Mouse (Mus musculus) liver, embryonic 13.5 days (tissue): ENCODE data around the gene Chadl. TPM values are rescaled to one million over a fixed set of nuclear protein-coding genes. Genes with fewer than 3 reads are reported as not detected.
A peak's percentile ranks its signal among the peaks of the same experiment; 100 is the strongest.
"Not testable (repeated sequence)": the region's sequence is repeated elsewhere in the genome, so short reads cannot be mapped to it uniquely, and the experiment has no call there.

Experiments
- ATAC-seq: fragments of 200-750 bp; cut with Nextera tagmentation; 2 replicates; pipeline ENCODE4 v1.8.0; 2017; ENCODE audit warnings: low read depth, mild to moderate bottlenecking, moderate number of reproducible peaks, moderate library complexity
- DNase-seq: peaks from one replicate; pipeline ENCODE4 v3.0.0; 2022
- H3K27ac ChIP-seq: fragments of 300-500 bp; sonication (generic); 2 replicates; pipeline ENCODE4 v1.5.1; 2015; ENCODE audit warnings: moderate library complexity, mild to moderate bottlenecking, inconsistent platforms
- H3K27me3 ChIP-seq: fragments of 300-500 bp; sonication (generic); 2 replicates; pipeline ENCODE4 v1.6.1; 2015; ENCODE audit warnings: mild to moderate bottlenecking, inconsistent platforms
- H3K36me3 ChIP-seq: fragments of 300-500 bp; sonication (generic); 2 replicates; pipeline ENCODE4 v1.6.1; 2015; ENCODE audit warnings: mild to moderate bottlenecking, inconsistent platforms
- H3K4me1 ChIP-seq: fragments of 300-500 bp; sonication (generic); replicated peaks from 2 replicates; pipeline ENCODE4 v1.6.1; 2015; ENCODE audit warnings: inconsistent platforms
- H3K4me2 ChIP-seq: fragments of 300-500 bp; sonication (generic); 2 replicates; pipeline ENCODE4 v1.6.1; 2015; ENCODE audit warnings: inconsistent platforms, mild to moderate bottlenecking, moderate library complexity
- H3K4me3 ChIP-seq: fragments of 300-500 bp; sonication (generic); replicated peaks from 2 replicates; pipeline ENCODE4 v1.5.1; 2015; ENCODE audit warnings: mild to moderate bottlenecking, inconsistent platforms
- H3K9ac ChIP-seq: fragments of 300-500 bp; sonication (generic); 2 replicates; pipeline ENCODE4 v1.6.1; 2015; ENCODE audit warnings: mild to moderate bottlenecking, inconsistent platforms
- H3K9me3 ChIP-seq: fragments of 300-500 bp; sonication (generic); replicated peaks from 2 replicates; pipeline ENCODE4 v1.6.1; 2016; ENCODE audit warnings: inconsistent platforms
- WGBS: fragments of 180-500 bp; shearing (Covaris S2); methylation state at CpG from one replicate; pipeline ENCODE4 v1.1.7; 2015; ENCODE audit not compliant: insufficient replicate concordance; 5-methylcytosine and 5-hydroxymethylcytosine counted together
- polyA plus RNA-seq: library from polyadenylated mRNA; unstranded; fragments of >200 nt; fragmentation: Nextera tagmentation; extraction: Ambion mirVana; gene quantifications from 2 replicates; pipeline ENCODE4 v1.2.1, GENCODE M21; 2015

The Chadl gene
- polyA plus RNA-seq: 0.25 and 0.46 TPM in 2 replicates

DNA sequence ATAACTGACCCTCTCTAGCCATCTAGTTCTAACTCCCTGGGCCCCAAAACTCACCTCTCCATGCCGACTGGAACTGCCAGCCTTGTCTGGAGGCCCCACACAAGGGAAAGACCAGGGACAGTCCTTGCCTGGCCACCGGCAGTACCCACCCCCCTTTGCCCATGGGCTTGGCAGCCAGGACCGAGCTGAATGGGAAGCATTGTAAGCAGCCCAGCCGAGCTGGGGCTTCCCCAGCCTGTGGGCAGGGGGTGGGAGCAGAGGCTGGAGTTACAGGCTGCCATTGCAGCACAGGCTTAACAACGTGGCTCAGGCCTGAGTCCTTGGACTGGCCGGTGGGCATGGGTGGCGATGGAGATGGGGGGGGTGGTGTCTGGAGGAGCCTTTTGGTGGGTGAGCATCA, at the start of gene Chadl:
Gene Chadl (minus strand): TSS at position 113 of the 400 bp plus-strand sequence.
- no peak within 1 kb of the TSS for H3K4me2 ChIP-seq

DNA sequence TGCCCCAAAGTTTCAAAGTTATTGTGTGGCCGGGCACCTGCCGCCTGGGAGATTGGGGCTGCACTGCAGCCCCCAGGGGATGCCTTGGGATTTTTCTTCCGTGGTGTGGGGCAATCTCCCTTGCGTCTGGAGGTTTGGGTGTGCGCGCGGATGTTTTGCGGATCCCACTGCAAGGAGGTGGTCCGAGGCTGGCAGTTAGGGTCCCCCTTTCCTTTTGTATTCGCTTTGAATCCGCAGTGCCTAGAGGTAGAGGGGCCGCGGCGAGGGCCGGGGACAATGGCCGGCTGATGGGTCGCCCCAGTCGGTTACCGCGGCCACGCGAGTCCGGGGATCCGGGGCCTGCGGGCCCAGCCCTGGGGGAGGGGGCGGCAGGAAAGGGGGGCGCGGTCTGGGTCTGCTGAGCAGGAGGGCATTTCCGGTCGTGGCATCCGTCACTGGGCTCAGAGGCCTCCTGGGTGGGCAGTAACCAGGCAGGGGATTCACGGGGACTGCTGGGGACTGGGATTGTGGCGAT, 48.6 kb upstream of the Chadl start:
- Histone ChIP-seq H3K27me3 (no peaks in the 10 kb centered on the region), H3K4me3 (peak overlapping the region; percentile 76), H3K4me2 (peak overlapping the region; percentile 95), H3K9me3 (no peaks in the 10 kb centered on the region), H3K27ac (peak overlapping the region; percentile 78), H3K9ac (peak overlapping the region; percentile 84), H3K36me3 (no peaks in the 10 kb centered on the region), H3K4me1 (peaks cover 24% of the 10 kb centered on the region)
- under 1% methylated on average over 33 of the region's 33 CpGs for WGBS
- ATAC-seq (peak; percentile 28), DNase-seq (peak; percentile 20)

More for the DNA sequence above, at the start of gene Chadl:
- Histone ChIP-seq H3K9ac (no peak within 1 kb of the TSS), H3K4me3 (no peak within 1 kb of the TSS), H3K36me3 (peaks cover 3% of the 10 kb centered on the region; the same call in 1 of the 2 replicates), H3K27me3 (peaks cover 57% of the 10 kb centered on the region), H3K4me1 (peaks cover 17% of the 10 kb centered on the region), H3K9me3 (no peaks in the 10 kb centered on the region), H3K27ac (no peak within 1 kb of the TSS)
- ATAC-seq (no peak), DNase-seq (no peak)
- 59% methylated on average over 7 of the region's 7 CpGs for WGBS

DNA sequence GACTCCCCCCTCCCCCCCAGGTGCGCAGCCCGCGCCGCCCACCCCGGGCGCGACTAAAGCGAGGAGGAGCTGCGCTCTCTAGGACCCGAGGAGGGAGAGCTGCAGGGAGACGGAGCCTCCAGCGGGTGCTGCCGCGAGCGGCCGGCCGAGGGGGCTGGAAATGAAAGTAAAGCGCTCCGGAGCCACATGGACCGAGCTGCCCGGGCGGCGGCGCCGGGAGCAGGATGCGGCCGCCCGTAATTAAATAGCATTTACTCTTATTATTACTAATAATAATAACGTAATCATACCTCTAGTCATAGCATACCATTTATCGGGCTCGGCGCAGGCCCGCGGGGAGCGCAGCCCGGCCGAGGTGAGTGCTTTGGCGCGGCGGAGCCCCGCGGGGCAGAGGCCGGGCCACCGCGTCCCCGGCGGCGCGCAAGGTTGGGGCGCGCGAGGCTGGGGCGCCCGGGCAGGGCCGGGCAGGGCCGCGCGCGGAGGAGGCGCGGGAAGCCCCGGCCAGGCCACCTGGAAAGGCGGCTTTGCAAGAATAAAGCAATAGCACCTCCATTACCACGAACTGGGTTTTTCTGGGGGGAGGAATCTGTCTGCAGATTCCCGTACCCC, 48.0 kb upstream of the Chadl start, which contains the start of the genes Zc3h7b and Rangap1:
Gene Zc3h7b (plus strand): TSS at position 66 of the 609 bp plus-strand sequence.
Gene Rangap1 (minus strand): TSS at position 539 of the 609 bp plus-strand sequence.
- WGBS: under 1% methylated on average over 65 of the region's 65 CpGs
- Histone ChIP-seq H3K9ac (peak within 1 kb of the TSS; percentile 84), H3K36me3 (no peaks in the 10 kb centered on the region), H3K27ac (peak within 1 kb of the TSS; percentile 78), H3K9me3 (no peaks in the 10 kb centered on the region), H3K4me3 (peak within 1 kb of the TSS; percentile 76), H3K4me1 (peaks cover 24% of the 10 kb centered on the region), H3K27me3 (no peaks in the 10 kb centered on the region), H3K4me2 (peak within 1 kb of the TSS; percentile 95)
- DNase-seq: peak; percentile 45
- peak; percentile 83 for ATAC-seq

DNA sequence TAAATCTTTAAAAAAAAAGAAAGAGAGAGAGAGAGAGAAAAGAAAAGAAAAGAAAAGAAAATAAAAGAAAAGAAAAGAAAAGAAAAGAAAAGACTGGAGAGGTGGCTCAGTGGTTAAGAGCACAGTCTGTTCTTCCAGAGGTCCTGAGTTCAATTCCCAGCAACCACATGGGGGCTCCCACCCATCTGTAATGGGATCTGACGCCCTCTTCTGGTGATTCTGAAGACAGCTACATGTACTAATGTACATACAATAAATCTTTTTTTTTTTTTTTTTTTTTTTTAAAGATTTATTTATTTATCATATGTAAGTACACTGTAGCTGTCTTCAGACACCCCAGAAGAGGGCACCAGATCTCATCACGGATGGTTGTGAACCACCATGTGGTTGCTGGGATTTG, 45.3 kb upstream of the Chadl start:
- not testable (repeated sequence) for ATAC-seq

DNA sequence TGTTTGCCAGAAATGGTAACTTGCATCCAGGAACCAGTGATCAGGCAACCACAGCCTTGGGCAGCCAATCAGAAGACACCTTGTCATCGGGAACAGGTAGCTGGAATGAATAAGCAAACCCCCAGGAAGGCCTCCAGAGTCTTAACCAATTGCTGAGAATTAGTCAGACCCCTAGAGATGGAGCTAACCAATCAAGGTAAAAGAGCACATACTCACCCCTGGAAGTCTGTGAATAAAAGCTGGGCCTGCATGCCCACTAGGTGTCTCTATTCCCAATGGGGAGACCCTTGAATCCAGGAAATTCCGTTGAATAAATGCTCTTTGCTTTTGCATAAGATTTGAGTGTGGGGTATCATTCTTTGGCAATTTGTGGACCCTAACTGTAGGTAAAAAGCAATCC, 42.8 kb upstream of the Chadl start:
- ATAC-seq (no peak), DNase-seq (no peak)
- H3K9me3 ChIP-seq: no peaks in the 10 kb centered on the region
- H3K9ac ChIP-seq: no peak overlapping the region
- 0 out of 2 replicates have a peak, but pooled peaks cover 5% of the 10 kb centered on the region for H3K27me3 ChIP-seq
- H3K4me1 ChIP-seq: peaks cover 5% of the 10 kb centered on the region; the same call in 1 of the 2 replicates
- no peak overlapping the region for H3K4me2 ChIP-seq
- no peak overlapping the region for H3K27ac ChIP-seq
- 11% methylated on average over 2 of the region's 2 CpGs for WGBS
- no peaks in the 10 kb centered on the region for H3K36me3 ChIP-seq
- H3K4me3 ChIP-seq: no peak overlapping the region

More for the DNA sequence above, 45.3 kb upstream of the Chadl start:
- 40% methylated on average over 2 of the region's 2 CpGs for WGBS
- not testable (repeated sequence) for H3K27me3 ChIP-seq, H3K27ac ChIP-seq, H3K36me3 ChIP-seq, H3K9ac ChIP-seq, H3K4me2 ChIP-seq, H3K4me3 ChIP-seq, H3K9me3 ChIP-seq, DNase-seq
- H3K4me1 ChIP-seq: peaks cover 17% of the 10 kb centered on the region

DNA sequence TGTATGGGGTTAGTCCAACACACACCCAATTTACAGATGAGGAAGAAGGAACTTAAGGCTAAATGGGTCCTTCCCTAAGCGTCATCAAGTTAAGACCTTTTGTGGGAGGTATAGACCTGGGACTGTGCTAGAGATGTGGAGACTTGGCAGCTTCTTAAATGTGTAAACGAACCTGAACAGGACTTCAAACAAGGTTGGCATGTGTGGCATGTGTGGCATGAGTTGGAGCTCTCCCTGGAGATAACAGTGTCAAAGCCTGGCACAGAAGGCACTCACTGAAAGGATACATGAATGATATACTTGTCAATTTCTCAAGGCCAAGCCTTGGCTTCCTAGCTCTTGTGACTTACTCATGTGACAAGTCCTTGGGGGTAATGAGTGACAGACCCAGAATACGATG, 42.2 kb upstream of the Chadl start:
- no peak for DNase-seq
- no peak overlapping the region for H3K4me2 ChIP-seq
- H3K27ac ChIP-seq: no peak overlapping the region
- H3K4me3 ChIP-seq: no peak overlapping the region
- no peaks in the 10 kb centered on the region for H3K9me3 ChIP-seq
- no peak for ATAC-seq
- 0 out of 2 replicates have a peak, but pooled peaks cover 3% of the 10 kb centered on the region for H3K4me1 ChIP-seq
- 0 out of 2 replicates have a peak, but pooled peaks cover 5% of the 10 kb centered on the region for H3K27me3 ChIP-seq
- 61% methylated on average over 3 of the region's 3 CpGs for WGBS
- no peaks in the 10 kb centered on the region for H3K36me3 ChIP-seq
- H3K9ac ChIP-seq: no peak overlapping the region

DNA sequence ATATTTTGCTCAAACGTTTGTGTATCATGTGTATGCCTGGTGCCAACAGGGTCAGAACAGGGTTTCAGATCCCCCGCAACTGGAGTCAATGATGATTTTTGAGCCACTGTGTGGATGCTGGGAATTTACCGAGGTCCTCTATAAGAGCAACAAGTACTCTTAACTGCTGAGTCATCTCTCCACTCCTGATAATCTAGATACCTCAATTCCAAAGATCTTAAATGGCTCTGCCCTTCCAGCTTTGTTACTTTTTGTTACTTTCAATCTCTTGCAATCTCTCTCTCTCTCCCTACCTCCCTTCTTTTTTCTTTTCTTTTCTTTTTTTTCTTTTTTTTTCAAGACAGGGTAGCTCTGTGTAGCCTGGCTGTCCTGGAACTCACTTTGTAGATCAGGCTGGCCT, 38.0 kb upstream of the Chadl start:
- peaks cover 11% of the 10 kb centered on the region; the same call in 1 of the 2 replicates for H3K27me3 ChIP-seq
- no peak overlapping the region for H3K4me3 ChIP-seq
- 41% methylated on average over 3 of the region's 3 CpGs for WGBS
- no peaks in the 10 kb centered on the region for H3K36me3 ChIP-seq
- H3K4me2 ChIP-seq: no peak overlapping the region
- DNase-seq: no peak
- H3K9ac ChIP-seq: no peak overlapping the region
- no peak for ATAC-seq
- H3K9me3 ChIP-seq: no peaks in the 10 kb centered on the region
- H3K4me1 ChIP-seq: peaks cover 3% of the 10 kb centered on the region; the same call in 1 of the 2 replicates
- no peak overlapping the region for H3K27ac ChIP-seq

DNA sequence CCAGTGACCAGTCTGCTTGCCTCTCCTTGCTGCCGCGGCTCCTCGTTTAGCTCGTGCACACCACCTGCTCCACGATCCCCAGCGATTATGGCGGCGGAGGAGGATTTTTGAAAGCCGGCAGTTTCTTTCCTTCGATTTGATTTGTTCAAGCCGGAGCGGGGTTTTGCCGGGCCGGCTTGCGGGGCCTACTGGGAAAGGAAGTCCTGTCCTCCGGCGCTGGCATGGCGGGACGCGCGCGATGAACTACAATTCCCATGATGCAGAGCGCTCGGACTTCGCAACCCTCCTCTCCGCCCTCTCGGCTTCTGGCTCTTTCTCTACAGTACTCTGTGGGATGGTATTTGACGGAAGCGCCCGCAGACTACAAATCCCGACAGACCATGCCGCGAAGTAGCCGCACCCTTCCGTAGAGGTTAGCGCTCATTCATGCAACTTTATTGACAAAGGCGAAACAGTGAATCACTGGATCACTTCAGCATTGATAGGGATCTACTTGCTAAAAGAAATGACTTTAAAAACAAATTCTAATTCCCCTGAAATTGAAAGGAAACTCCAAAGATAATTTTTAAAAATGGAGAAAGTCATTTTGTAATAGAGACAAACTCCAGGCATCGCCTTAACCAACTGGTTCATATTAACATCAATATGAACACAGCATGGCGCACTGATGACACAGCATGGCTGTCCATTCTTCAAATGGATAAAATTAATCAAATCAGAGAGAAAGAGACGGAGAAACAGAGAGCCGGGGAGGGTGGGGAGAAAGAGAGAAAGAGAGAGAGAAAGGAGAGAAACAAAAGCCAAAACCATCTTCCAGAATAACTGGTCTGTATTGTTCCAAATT, 32.9 kb upstream of the Chadl start:
- WGBS: 5% methylated on average over 41 of the region's 41 CpGs

DNA sequence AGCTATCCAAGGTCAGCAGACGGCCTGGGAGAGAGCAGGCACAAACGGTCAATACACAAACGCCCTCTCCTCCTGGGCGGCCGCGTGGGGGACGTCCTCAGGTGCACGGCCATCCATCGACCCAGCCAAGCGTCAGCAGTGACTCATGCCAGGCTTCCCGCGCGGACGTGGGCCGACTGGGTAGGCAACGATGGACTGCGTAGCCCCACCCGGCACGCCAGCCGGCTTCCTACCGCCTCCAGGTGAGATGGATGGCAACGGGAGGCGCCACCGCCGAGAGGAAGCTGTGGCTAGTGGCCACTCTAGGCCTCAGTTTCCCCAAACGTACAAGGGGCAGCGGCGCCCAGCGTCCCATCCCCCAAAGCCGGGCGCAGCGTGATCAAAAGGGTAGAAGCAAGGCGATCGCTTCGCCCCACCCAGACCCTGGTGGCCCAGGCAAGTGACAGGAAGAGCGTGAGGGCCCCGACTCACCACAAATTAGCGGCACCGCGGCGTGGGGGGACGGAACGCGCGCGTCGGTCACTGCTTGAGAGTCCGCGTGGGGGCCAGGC, 32.2 kb upstream of the Chadl start:
- H3K4me1 ChIP-seq: peaks cover 30% of the 10 kb centered on the region
- H3K36me3 ChIP-seq: peaks cover 26% of the 10 kb centered on the region
- peak overlapping the region; percentile 93 for H3K27ac ChIP-seq
- no peaks in the 10 kb centered on the region for H3K9me3 ChIP-seq
- under 1% methylated on average over 49 of the region's 49 CpGs for WGBS
- peak overlapping the region; percentile 98 for H3K9ac ChIP-seq
- H3K27me3 ChIP-seq: peaks cover 6% of the 10 kb centered on the region; the same call in 1 of the 2 replicates
- peak; percentile 50 for DNase-seq
- peak; percentile 62 for ATAC-seq
- H3K4me2 ChIP-seq: peak overlapping the region; percentile 93
- H3K4me3 ChIP-seq: peak overlapping the region; percentile 100

More for the DNA sequence above, 32.9 kb upstream of the Chadl start:
- H3K27ac ChIP-seq: peak overlapping the region; percentile 93
- H3K9ac ChIP-seq: peak overlapping the region; percentile 98
- no peaks in the 10 kb centered on the region for H3K9me3 ChIP-seq
- peak overlapping the region; percentile 93 for H3K4me2 ChIP-seq
- H3K4me1 ChIP-seq: peaks cover 33% of the 10 kb centered on the region
- DNase-seq (peak; percentile 99), ATAC-seq (peak; percentile 97)
- H3K4me3 ChIP-seq: peak overlapping the region; percentile 100
- peaks cover 6% of the 10 kb centered on the region; the same call in 1 of the 2 replicates for H3K27me3 ChIP-seq
- peaks cover 19% of the 10 kb centered on the region for H3K36me3 ChIP-seq

DNA sequence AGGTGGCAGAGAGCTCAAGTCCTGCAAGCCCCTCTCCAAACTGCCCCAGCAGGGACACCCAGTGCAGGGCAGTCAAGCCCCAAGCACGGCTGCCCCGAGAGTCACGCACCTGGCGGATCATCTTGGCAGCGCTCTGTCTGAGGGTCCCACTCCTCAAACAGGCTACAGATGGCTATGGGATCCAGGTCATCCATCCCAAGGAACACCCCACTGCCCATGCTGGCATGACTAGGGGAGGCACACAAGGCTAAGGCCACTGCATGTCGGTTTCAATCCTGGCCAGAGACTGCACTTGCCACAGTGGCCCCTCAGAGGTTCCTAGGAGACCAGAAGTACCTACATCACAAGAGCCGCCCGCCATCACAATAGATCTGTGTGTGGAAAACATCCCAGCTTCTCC, 28.9 kb upstream of the Chadl start:
- Histone ChIP-seq H3K27ac (no peak overlapping the region), H3K4me1 (peaks cover 30% of the 10 kb centered on the region), H3K36me3 (peaks cover 60% of the 10 kb centered on the region), H3K4me2 (no peak overlapping the region), H3K9me3 (no peaks in the 10 kb centered on the region), H3K4me3 (no peak overlapping the region), H3K9ac (no peak overlapping the region), H3K27me3 (no peaks in the 10 kb centered on the region)
- 96% methylated on average over 8 of the region's 8 CpGs for WGBS
- ATAC-seq (no peak), DNase-seq (no peak)

DNA sequence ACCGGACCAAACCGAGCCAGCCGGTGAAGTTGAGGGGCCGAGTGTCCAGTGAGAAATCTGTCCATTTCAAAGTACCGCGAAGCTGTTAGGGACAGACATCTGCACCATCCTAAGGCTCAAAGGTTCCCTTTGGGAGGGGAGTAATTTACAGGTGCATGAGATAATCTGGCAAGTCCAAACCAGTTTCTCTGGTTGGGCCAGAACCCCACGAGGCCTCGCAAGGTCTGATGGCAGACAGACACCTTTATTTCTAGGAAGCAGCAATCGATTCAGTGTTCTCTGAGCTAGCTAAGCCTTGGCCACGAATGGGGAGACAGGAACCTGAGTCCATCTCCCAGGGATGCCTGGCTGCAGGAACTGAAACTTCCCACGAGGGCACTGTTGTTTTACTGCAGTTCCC, 26.6 kb upstream of the Chadl start:
- Histone ChIP-seq H3K36me3 (peaks cover 83% of the 10 kb centered on the region), H3K9ac (no peak overlapping the region), H3K9me3 (no peaks in the 10 kb centered on the region), H3K4me1 (peaks cover 29% of the 10 kb centered on the region), H3K27ac (no peak overlapping the region), H3K4me2 (no peak overlapping the region), H3K27me3 (no peaks in the 10 kb centered on the region), H3K4me3 (no peak overlapping the region)
- DNase-seq: no peak
- no peak for ATAC-seq
- WGBS: 88% methylated on average over 11 of the region's 11 CpGs
